Mouse (Mus musculus) thymus, adult 2 months (tissue): ENCODE data around the gene Cyth1. TPM values are rescaled to one million over a fixed set of nuclear protein-coding genes. Genes with fewer than 3 reads are reported as not detected.

Source experiments
- DNase-seq: peaks from one replicate; pipeline ENCODE4 v3.0.0; 2021
- H3K27ac ChIP-seq: fragments of 200-500 bp; 2 replicates; pipeline ENCODE4 v1.5.1; 2012; ENCODE audit warnings: low read length, control low read depth; ENCODE audit not compliant: control insufficient read depth, insufficient read depth
- H3K27me3 ChIP-seq: fragments of 200-500 bp; 2 replicates; pipeline ENCODE4 v1.6.1; 2012; ENCODE audit warnings: mild to moderate bottlenecking, low read length, moderate library complexity, mixed read lengths; ENCODE audit not compliant: control insufficient read depth, insufficient read depth
- H3K36me3 ChIP-seq: fragments of 200-500 bp; 2 replicates; pipeline ENCODE4 v1.6.1; 2012; ENCODE audit warnings: mild to moderate bottlenecking, low read length, moderate library complexity; ENCODE audit not compliant: control insufficient read depth, insufficient read depth
- H3K4me1 ChIP-seq: fragments of 200-500 bp; replicated peaks from 2 replicates; pipeline ENCODE4 v1.6.1; 2012; ENCODE audit warnings: low read length; ENCODE audit not compliant: control insufficient read depth, insufficient read depth
- H3K4me3 ChIP-seq: fragments of 200-500 bp; 2 replicates; pipeline ENCODE4 v1.5.1; 2012; ENCODE audit warnings: mild to moderate bottlenecking, low read length, control low read depth, moderate library complexity; ENCODE audit not compliant: control insufficient read depth, insufficient read depth
- CTCF ChIP-seq: fragments of 200-500 bp; IDR thresholded peaks from 2 replicates; pipeline ENCODE4 v1.5.1; 2012; ENCODE audit warnings: mild to moderate bottlenecking, control low read depth, low read length, moderate library complexity, borderline replicate concordance; ENCODE audit not compliant: control insufficient read depth, poor library complexity, insufficient read depth; ENCODE audit errors: extremely low read depth
- POLR2A ChIP-seq: fragments of 200-500 bp; IDR thresholded peaks from 2 replicates; pipeline ENCODE4 v1.6.1; 2012; ENCODE audit warnings: mild to moderate bottlenecking, low read length, control low read depth, moderate library complexity; ENCODE audit not compliant: control insufficient read depth, poor library complexity, insufficient read depth; ENCODE audit errors: extremely low read depth
- WGBS: fragments of 180-500 bp; shearing (Covaris S2); methylation state at CpG from one replicate; pipeline ENCODE4 v1.1.7; 2018; 5-methylcytosine and 5-hydroxymethylcytosine counted together
- polyA plus RNA-seq: library from polyadenylated mRNA; depleted of rRNA; stranded (reverse); fragments of >200 nt; gene quantifications from 2 replicates; pipeline ENCODE4 v1.2.3, GENCODE M21; 2012

Cyth1 gene
- polyA plus RNA-seq, 1 experiment, result 66.7 TPM

DNA sequence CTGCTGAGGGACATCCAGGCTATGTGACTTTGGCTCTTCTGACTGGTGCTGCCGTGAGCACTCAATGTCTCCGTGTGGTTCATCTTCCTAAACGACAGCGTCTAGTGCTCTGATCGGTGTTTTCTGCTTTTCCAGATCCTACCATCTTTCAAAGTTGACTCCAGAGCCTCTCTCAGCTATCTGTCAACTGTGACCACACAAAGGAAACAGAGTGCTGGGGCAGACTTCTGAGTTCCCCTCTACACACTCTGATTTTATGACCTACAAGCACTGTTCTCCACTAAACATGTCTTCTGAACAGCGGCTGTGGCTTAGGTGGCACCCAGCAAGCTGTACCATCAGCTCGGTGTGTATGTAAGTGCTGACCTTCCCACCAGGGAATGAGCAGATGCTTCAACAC lies 21.5 kb downstream of the Cyth1 start:
- TF ChIP-seq POLR2A (no peak), CTCF (no peak)
- Histone ChIP-seq H3K4me3 (no peak overlapping the region), H3K36me3 (no peaks in the 10 kb centered on the region), H3K27me3 (no peaks in the 10 kb centered on the region), H3K27ac (peak overlapping the region; percentile 64), H3K4me1 (peaks cover 56% of the 10 kb centered on the region)
- 10% methylated on average over 7 of the region's 7 CpGs for WGBS
- DNase-seq, result no peak

DNA sequence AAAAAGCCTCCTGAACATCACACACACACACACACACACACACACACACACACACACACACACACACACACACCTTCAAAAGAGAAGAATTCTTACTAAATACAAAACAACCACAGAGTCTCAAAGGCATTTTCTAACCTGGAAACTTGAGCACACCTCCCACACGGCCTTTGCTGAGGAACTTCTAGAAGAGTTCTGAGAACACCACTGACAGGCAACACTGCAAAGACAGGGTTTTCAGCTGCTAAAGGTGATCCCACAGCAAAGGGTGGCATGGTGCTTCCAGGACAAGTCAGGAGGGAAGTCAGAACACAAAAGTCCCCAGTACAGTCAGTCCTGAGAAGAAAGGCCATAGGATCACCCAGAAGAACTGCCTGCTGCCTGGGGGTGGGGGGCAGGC lies 22.5 kb downstream of the Cyth1 start:
- Histone ChIP-seq H3K4me1 (peaks cover 58% of the 10 kb centered on the region), H3K4me3 (no peak overlapping the region), H3K27ac (peak overlapping the region; percentile 78), H3K36me3 (no peaks in the 10 kb centered on the region), H3K27me3 (no peaks in the 10 kb centered on the region)
- WGBS, result 6% methylated on average over 1 of the region's 1 CpGs
- DNase-seq, result peak; percentile 52
- TF ChIP-seq POLR2A (no peak), CTCF (no peak)

DNA sequence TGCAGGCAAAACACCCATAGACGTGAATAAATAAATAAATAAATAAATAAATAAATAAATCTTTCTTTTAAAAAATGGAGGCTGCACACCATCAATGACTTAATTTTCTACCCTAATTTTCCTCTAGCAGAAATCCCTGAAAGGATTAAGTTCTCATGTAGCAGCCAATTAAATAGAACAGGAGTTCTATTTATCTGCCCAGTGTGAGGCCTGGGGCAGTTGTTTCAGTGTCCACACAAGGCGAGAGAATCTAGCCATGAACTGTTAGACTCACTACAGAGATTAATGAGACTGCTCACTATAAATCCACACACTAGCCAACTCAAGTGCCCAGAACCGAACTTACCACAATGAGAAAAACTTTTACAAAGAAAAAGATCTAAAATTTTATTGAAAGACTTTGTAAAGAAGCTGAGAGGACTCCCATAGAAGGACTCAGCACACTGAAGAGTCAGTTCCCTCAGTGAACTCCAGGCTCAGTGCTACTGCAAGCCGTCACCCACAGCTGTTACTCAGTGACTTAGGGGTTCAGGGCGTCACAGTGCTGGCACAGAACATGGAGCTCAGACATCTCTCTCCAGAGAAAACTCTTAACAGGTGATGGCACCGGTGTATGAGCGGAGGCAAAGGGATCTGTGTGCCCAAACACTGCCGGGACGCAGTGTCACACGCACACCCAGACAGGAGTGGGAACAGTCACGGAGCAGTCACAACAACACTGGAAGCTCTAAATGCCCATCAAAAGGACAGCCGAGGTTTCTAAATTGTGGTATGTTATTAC lies 23.1 kb downstream of the Cyth1 start:
- H3K36me3 ChIP-seq, result no peaks in the 10 kb centered on the region
- 73% methylated on average over 12 of the region's 12 CpGs for WGBS
- DNase-seq, result no peak
- no peaks in the 10 kb centered on the region for H3K27me3 ChIP-seq
- no peak overlapping the region for H3K4me3 ChIP-seq
- peak overlapping the region; percentile 78 for H3K27ac ChIP-seq
- no peak for TF ChIP-seq POLR2A
- TF ChIP-seq CTCF, result 0 out of 2 replicates have a peak, but pooled peaks have one; percentile 15
- peaks cover 55% of the 10 kb centered on the region for H3K4me1 ChIP-seq

DNA sequence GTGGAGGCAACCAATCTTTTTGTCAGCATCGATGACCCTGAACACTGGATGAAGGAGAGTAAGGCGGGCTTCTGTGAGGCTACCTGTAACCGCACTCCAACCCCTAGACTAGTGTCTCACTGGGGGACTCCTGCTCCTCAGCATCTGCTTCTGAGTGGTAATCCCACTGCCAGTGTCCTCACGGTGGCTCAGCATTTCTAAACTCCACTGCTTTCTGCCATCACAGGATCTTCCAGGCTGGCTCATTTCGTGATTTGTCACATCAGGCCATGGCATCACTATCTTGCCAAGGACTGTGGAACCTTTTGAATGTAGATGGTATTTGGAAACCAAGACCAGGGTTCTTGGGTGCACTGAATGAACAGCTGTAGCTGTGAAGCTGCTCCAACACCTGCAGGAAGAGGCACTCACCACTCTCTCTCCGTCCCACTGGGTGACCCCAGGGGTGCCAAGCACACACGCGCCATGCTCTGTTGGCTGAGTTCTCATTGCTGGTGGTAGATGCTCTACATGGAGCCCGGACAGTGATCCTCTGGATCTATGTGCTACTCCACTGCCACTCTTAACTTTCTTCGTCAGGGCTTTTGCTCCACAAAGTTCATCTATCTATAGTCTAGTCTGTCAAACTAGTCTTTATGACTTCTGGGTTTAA lies 24.9 kb downstream of the Cyth1 start:
- no peak for DNase-seq
- Histone ChIP-seq H3K4me3 (no peak overlapping the region), H3K36me3 (no peaks in the 10 kb centered on the region), H3K27ac (peak overlapping the region; percentile 37; the same call in 1 of the 2 replicates), H3K4me1 (peaks cover 52% of the 10 kb centered on the region), H3K27me3 (no peaks in the 10 kb centered on the region)
- TF ChIP-seq POLR2A, result no peak
- no peak for TF ChIP-seq CTCF
- 60% methylated on average over 10 of the region's 10 CpGs for WGBS

DNA sequence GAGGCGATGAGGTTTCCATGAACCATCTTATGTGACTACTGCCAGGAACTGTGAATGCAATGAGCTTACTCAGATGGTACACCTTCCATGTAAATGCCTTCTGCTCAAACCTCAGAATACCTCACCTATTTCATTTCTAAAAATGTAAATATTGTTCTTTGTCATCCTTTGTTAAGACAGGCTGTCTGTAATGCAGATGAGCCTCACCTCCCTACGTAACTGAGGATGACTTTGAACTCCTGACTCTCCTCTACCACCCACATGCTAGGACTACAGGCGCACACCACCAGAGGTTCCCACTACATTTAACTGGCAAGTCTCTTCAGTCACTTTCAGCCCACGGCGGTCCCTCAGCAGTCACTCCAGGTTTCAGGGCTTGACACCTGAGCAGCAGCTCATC lies 25.5 kb downstream of the Cyth1 start:
- H3K27me3 ChIP-seq, result no peaks in the 10 kb centered on the region
- H3K4me3 ChIP-seq, result no peak overlapping the region
- peaks cover 47% of the 10 kb centered on the region for H3K4me1 ChIP-seq
- 87% methylated on average over 5 of the region's 5 CpGs for WGBS
- DNase-seq, result no peak
- H3K36me3 ChIP-seq, result no peaks in the 10 kb centered on the region
- H3K27ac ChIP-seq, result no peak overlapping the region
- TF ChIP-seq CTCF, result no peak
- TF ChIP-seq POLR2A, result no peak

DNA sequence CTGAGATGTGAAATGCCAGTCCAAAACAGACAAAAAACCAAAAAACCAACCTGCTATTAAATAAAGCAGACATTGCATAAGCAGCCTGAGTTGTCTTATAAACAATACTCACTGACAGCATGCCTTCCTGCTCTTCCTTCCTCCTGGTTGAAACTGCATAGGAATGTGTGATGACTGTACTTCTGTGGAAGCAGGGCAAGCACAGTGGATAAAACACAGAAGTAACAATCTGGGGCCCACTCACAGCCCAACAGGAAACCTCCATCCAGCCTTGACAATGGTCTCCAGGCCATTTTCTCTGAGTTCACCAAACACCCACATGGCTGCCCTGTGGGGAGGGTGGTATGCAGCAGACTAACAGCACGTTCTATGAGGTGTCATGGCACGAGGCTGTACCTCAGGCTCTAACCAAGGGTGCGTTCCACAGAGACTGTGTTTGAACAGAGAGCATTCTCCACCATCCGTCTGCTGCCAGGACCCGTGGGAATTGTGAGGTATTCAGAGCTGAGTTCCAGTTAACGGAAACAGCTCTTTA lies 26.0 kb downstream of the Cyth1 start:
- Histone ChIP-seq H3K36me3 (no peaks in the 10 kb centered on the region), H3K27ac (no peak overlapping the region), H3K4me3 (no peak overlapping the region), H3K27me3 (no peaks in the 10 kb centered on the region), H3K4me1 (peaks cover 44% of the 10 kb centered on the region)
- TF ChIP-seq CTCF (no peak), POLR2A (no peak)
- WGBS, result 75% methylated on average over 6 of the region's 6 CpGs
- DNase-seq, result no peak
